Mouse (Mus musculus): ENCODE results near the gene Fam207a.

Gene Fam207a

GRCm38 (mm10) chr10:77455251-77456010, 60.2 kb downstream of the Fam207a start:
- DNase-seq (ENCODE audit: low read depth, low spot score): no peak

DNA sequence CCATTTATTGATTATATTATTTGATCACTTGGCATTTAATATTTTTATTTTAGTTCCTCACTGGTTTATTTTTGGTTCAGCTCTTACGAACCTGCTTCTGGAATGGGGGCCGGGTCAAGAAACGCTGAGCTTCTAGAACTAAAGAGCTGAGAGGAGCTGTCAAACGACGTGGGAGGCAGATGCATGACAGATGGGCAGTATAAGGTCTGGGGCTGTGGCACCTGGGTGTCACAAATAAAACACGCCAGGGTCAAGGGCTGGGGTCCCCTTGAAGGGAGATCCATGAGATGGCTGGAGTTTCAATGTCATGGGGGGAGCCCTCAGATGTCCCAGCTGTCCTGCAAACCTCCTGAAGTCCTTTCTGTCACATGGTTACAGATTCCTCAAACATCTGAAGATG, 60.8 kb downstream of the Fam207a start:
- no peak for DNase-seq (ENCODE audit: low read depth, low spot score)

GRCm38 (mm10) chr10:77451822-77452221, 63.8 kb downstream of the Fam207a start:
- no peak for DNase-seq (ENCODE audit: low read depth, low spot score)

GRCm38 (mm10) chr10:77450159-77450464, 65.5 kb downstream of the Fam207a start:
- no peak for DNase-seq (ENCODE audit: low read depth, low spot score)

DNA sequence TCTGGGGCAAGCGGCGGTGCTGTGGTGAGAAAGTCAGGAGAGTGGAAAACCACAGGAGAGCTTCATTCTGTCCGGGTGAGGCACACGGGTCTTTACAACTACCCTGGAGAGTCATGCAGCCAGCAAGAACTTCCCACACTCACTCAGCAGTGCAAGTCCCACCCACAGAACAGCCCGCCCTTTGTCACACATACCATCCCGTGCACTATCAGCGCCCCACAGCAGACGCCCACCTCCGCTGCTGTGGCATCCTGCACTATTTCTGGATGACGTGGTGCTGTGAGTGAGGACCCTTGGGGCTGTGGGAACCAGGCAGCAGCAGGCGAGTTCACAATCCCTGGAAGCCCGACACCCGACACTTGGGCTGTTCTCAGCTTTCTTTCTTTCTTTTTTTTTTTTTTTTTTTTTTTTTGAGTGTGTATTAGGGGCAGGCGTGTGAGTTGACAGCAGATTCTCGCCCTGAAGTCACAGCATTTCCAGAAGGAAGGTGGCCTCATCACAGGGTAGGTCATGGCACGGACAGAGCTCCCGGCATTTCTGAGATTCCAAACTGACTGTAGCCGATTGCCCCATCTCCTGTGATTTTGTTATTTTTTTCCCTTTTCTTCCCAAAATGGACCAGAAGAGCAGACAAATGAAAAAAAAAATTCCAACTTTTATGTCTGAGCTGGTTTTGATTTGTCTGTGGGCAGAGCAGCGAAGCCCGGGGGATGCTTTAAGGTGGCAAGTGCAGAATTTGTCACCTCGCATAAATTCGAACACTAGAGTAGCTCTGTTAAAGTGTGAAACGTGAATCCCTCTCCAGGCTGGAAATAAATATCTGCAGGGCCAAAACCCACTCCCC, 66.0 kb downstream of the Fam207a start:
- no peak for DNase-seq (ENCODE audit: low read depth, low spot score)

GRCm38 (mm10) chr10:77448698-77449247, 66.8 kb downstream of the Fam207a start:
- DNase-seq (ENCODE audit: low read depth, low spot score): no peak

DNA sequence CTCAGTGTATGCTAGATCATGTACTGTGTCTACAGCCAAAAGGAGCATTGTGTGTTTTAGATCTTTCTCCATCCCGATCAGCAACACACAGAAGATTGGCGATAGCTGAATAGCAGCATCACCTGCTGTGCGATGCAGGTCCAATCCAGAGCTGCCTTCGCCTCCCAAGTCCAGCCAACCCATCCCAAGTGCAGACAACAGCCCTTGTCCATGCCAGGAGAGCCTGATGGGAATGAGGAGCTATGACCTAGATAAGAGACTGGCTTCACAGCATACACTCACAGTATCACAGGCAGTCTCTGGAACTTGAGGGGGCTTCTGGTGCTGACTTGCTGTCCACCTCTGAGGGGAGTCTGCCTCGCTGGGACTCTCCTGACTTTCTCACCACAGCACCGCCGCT, 67.4 kb downstream of the Fam207a start:
- no peak for DNase-seq (ENCODE audit: low read depth, low spot score)

GRCm38 (mm10) chr10:77447755-77448154, 67.8 kb downstream of the Fam207a start:
- no peak for DNase-seq (ENCODE audit: low read depth, low spot score)

GRCm38 (mm10) chr10:77442250-77442649, 73.3 kb downstream of the Fam207a start:
- DNase-seq (ENCODE audit: low read depth, low spot score): no peak

DNA sequence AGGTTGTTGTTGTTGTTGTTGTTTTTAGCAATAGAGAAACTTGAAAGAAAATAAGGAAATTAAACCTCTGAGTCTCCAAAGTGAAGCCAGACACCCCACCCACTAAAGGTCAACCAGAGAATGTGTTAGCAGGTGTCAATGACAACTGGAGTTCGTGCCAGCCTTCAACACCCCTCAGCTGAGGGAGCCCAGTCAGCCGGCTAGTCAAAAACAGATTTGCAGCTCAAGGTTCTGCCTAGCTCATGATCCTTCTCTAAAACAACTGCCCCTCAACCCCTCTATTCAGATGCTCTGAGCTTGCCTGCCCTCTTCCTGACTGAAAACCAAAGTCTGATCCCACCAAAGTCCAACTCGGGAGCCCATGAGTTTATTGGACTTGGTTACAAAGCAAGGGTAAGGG, 73.8 kb downstream of the Fam207a start:
- no peak for DNase-seq (ENCODE audit: low read depth, low spot score)

DNA sequence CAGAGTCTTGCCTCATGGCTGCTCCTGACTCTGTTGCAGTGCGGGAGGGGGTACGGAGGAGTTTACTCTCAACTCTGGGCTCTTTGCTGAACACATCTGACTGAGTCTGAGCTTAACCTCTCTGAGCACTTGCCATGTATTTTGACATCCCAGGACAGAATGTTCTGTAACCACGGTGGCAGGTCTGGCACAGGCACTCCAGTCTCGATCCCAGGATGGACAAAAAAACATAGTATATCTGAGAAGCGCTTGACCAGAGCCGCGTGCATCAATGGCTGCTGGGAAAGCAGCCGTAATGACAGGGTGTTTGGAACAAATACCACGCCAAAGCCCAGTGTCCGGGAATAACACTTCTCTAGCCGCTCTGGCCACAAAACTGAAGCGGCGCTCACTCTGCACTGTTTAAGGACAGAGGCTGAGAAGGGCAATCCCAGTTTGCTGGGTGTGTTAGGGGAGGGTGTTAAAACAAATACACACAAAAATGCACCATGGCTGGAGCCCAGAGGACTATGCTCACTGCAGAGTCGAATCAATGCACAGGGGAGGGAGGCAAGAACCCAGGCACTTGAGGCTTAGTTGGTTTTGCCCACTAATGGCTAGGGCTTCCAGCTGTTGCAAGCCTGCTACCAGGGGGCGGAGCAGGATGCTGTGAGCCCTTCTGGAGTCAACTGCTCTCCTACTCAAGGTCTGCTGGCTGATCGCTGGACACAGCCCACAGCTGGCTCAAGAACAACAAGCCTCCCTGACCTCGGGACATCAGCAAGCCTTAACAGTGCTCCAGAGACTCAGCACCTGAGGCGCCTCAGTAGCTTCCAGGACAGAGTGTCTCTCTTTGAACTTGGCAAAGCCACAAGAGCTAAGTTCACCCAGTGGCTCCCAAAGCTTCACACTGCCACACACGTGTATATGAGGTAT, 74.5 kb downstream of the Fam207a start:
- no peak for DNase-seq (ENCODE audit: low read depth, low spot score)

- no peak for DNase-seq (ENCODE audit: low read depth, low spot score)
These were observed 75.3 kb downstream of the Fam207a start for GRCm38 (mm10) chr10:77440286-77440685.

- no peak for DNase-seq (ENCODE audit: low read depth, low spot score)
These were observed 76.6 kb downstream of the Fam207a start for GRCm38 (mm10) chr10:77439026-77439425.

DNA sequence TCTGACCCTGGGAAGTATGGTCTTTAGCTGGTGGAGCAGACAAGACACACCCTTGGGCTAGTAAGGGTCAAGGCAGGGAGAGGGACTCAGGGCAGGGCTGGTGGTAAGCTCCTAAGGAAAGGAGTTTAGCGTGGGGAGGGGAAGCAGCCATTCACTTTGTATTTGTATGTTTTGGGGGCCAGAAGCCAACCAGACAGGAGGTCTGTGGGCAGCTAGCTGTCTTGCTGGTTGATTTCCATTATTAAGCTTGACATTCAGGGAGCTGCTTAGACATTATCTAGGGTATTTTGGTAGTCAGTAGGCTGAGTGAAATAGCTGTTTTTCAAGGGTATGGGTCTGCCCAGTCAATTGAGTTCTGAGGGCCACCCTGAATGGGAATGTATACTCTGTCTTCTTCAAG, 77.6 kb downstream of the Fam207a start:
- DNase-seq (ENCODE audit: low read depth, low spot score): no peak
